13 mouse cellular contexts compared by ENCODE assay signal in genomic region chr10:128929638-128930378, GRCm38 (mm10). TPM values are rescaled to one million over a fixed set of nuclear protein-coding genes. Genes with fewer than 3 reads are reported as not detected.
DNase-seq lines count a peak whose midpoint lies in the region; ATAC-seq and TF ChIP-seq lines count a peak whose summit lies in the region.
"Had no signal": no experiment of that assay in that cellular context is flagged by ENCODE, and none has a peak within 500 bp of the region (broad histone marks: within the 10 kb centered on the region; RNA-seq: fewer than 3 reads in every experiment).

No protein-coding gene starts in this region.

- H3K4me3 ChIP-seq in cerebellum, adult 2 months (replicated peaks; ENCODE audit: insufficient read depth, low read depth, low read length): no peak overlapping the region
- H3K4me3 ChIP-seq in hindbrain, embryonic 13.5 days: no peak overlapping the region
- no peak overlapping the region for H3K4me3 ChIP-seq in hindbrain, embryonic 12.5 days
- H3K4me3 ChIP-seq: erythroblast, embryonic 14.5 days; limb, embryonic 13.5 days had no signal

- WGBS in cerebellum, adult 2 months: 60% methylated on average over 7 of the region's 7 CpGs
- WGBS in hindbrain, embryonic 13.5 days: 61% methylated on average over 7 of the region's 7 CpGs
- 64% methylated on average over 7 of the region's 7 CpGs for WGBS in hindbrain, embryonic 12.5 days

- peak; percentile 46; the same call in 1 of the 2 replicates for ATAC-seq in hindbrain, embryonic 13.5 days (ENCODE audit: low FRiP score)
- ATAC-seq in hindbrain, embryonic 12.5 days (ENCODE audit: low FRiP score): no peak

- H3K27me3 ChIP-seq in cerebellum, adult 2 months (ENCODE audit: control insufficient read depth, insufficient read depth, low read length): no peaks in the 10 kb centered on the region
- H3K27me3 ChIP-seq in hindbrain, embryonic 13.5 days: peaks cover 79% of the 10 kb centered on the region
- peaks cover 66% of the 10 kb centered on the region for H3K27me3 ChIP-seq in hindbrain, embryonic 12.5 days

- H3K4me1 ChIP-seq in cerebellum, adult 2 months (ENCODE audit: control insufficient read depth, insufficient read depth, low read length): no peaks in the 10 kb centered on the region
- peaks cover 24% of the 10 kb centered on the region for H3K4me1 ChIP-seq in hindbrain, embryonic 13.5 days (replicated peaks)
- peaks cover 12% of the 10 kb centered on the region for H3K4me1 ChIP-seq in hindbrain, embryonic 12.5 days

- H3K4me2 ChIP-seq in hindbrain, embryonic 13.5 days: no peak overlapping the region
- H3K4me2 ChIP-seq in hindbrain, embryonic 12.5 days (replicated peaks): no peak overlapping the region
- H3K4me2 ChIP-seq: limb, embryonic 13.5 days had no signal

- no peaks in the 10 kb centered on the region for H3K9me3 ChIP-seq in hindbrain, embryonic 13.5 days
- no peaks in the 10 kb centered on the region for H3K9me3 ChIP-seq in hindbrain, embryonic 12.5 days (replicated peaks)
- H3K9me3 ChIP-seq: limb, embryonic 13.5 days had no signal

- no peak overlapping the region for H3K27ac ChIP-seq in cerebellum, adult 2 months (ENCODE audit: insufficient read depth, low read length)
- H3K27ac ChIP-seq in hindbrain, embryonic 13.5 days: no peak overlapping the region
- no peak overlapping the region for H3K27ac ChIP-seq in hindbrain, embryonic 12.5 days
- H3K27ac ChIP-seq: limb, embryonic 13.5 days; macrophage had no signal

- no peak for TF ChIP-seq POLR2A in cerebellum, adult 2 months (IDR thresholded peaks at IDR 0.05; ENCODE audit: borderline replicate concordance, insufficient read depth, low read length)

- DNase-seq in cerebellum, adult 9-10 months: peak; percentile 41
- no peak for DNase-seq in cerebellum, adult 2 months
- peak; percentile 54 for DNase-seq in right cerebral cortex, postnatal 4 days
- DNase-seq in right cerebral cortex, adult 2 months (ENCODE audit: low spot score in 2 of 2): no peak
- peak; percentile 65 to 83 for DNase-seq in lung, postnatal 4 days
- no peak for DNase-seq in retina, embryonic 14.5 days (ENCODE audit: low spot score)
- DNase-seq: kidney, postnatal 10 days; layer of hippocampus, postnatal 36 days had no signal

- H3K9ac ChIP-seq in hindbrain, embryonic 13.5 days: no peak overlapping the region
- H3K9ac ChIP-seq in hindbrain, embryonic 12.5 days: no peak overlapping the region
- H3K9ac ChIP-seq: limb, embryonic 13.5 days had no signal

- no peak for TF ChIP-seq CTCF in cerebellum, adult 2 months (IDR thresholded peaks at IDR 0.05; ENCODE audit: borderline replicate concordance, insufficient read depth, low read depth, low read length)

- H3K36me3 ChIP-seq in hindbrain, embryonic 13.5 days: no peaks in the 10 kb centered on the region
- no peaks in the 10 kb centered on the region for H3K36me3 ChIP-seq in hindbrain, embryonic 12.5 days
- H3K36me3 ChIP-seq: limb, embryonic 13.5 days had no signal

RNA-seq across cellular contexts. Expression of gene Itga7, which starts 3.8 kb away (rescaled TPM):
- 96.2 and 106 TPM in 2 replicates for polyA plus RNA-seq in cerebellum, adult 2 months (2012; rRNA removed)
- polyA plus RNA-seq in hindbrain, embryonic 13.5 days (2015; fragmentation: Nextera tagmentation; extraction: Ambion mirVana): 5.2 and 6.3 TPM in 2 replicates
- polyA plus RNA-seq in hindbrain, embryonic 12.5 days (2016; fragmentation: Nextera tagmentation; extraction: Ambion mirVana): 3.6 and 4.4 TPM in 2 replicates
- polyA plus RNA-seq: erythroblast, embryonic 14.5 days; macrophage had no signal

RNA-seq across cellular contexts. Expression of gene Bloc1s1, which starts 6.0 kb away (rescaled TPM):
- 350 and 357 TPM in 2 replicates for polyA plus RNA-seq in cerebellum, adult 2 months (2012; rRNA removed)
- polyA plus RNA-seq in hindbrain, embryonic 13.5 days (2015; fragmentation: Nextera tagmentation; extraction: Ambion mirVana): 281 and 286 TPM in 2 replicates
- polyA plus RNA-seq in hindbrain, embryonic 12.5 days (2016; fragmentation: Nextera tagmentation; extraction: Ambion mirVana): 210 and 235 TPM in 2 replicates

RNA-seq across cellular contexts. Expression of gene Rdh5, which starts 7.1 kb away (rescaled TPM):
- polyA plus RNA-seq in cerebellum, adult 2 months (2012; rRNA removed): 37.0 and 45.7 TPM in 2 replicates
- 16.6 and 19.3 TPM in 2 replicates for polyA plus RNA-seq in hindbrain, embryonic 13.5 days (2015; fragmentation: Nextera tagmentation; extraction: Ambion mirVana)
- polyA plus RNA-seq in hindbrain, embryonic 12.5 days (2016; fragmentation: Nextera tagmentation; extraction: Ambion mirVana): 11.3 and 15.7 TPM in 2 replicates

RNA-seq across cellular contexts. Expression of gene Cd63, which starts 29.0 kb away (rescaled TPM):
- 108 and 110 TPM in 2 replicates for polyA plus RNA-seq in cerebellum, adult 2 months (2012; rRNA removed)
- 198 and 229 TPM in 2 replicates for polyA plus RNA-seq in hindbrain, embryonic 13.5 days (2015; fragmentation: Nextera tagmentation; extraction: Ambion mirVana)
- polyA plus RNA-seq in hindbrain, embryonic 12.5 days (2016; fragmentation: Nextera tagmentation; extraction: Ambion mirVana): 258 and 273 TPM in 2 replicates

RNA-seq across cellular contexts. Expression of gene Mettl7b, which starts 31.0 kb away (rescaled TPM):
- polyA plus RNA-seq in cerebellum, adult 2 months (2012; rRNA removed): not detected in 2 replicates
- not detected in 2 replicates for polyA plus RNA-seq in hindbrain, embryonic 13.5 days (2015; fragmentation: Nextera tagmentation; extraction: Ambion mirVana)
- not detected in 2 replicates for polyA plus RNA-seq in hindbrain, embryonic 12.5 days (2016; fragmentation: Nextera tagmentation; extraction: Ambion mirVana)
- polyA plus RNA-seq: erythroblast, embryonic 14.5 days; macrophage had no signal

Comparison
In these comparisons a context has a peak if more than half of its experiments do, and no peak if none do; other contexts are left out.
1. DNase-seq: peak in cerebellum, adult 9-10 months (single experiment), right cerebral cortex, postnatal 4 days (single experiment) and lung, postnatal 4 days (2 of 2); none in cerebellum, adult 2 months (0 of 2), right cerebral cortex, adult 2 months (0 of 2) and retina, embryonic 14.5 days (single experiment).
2. RNA of gene Itga7, which starts 3.8 kb away (polyA plus RNA-seq): 96.2 to 106 TPM in cerebellum, adult 2 months; 5.2 to 6.3 TPM in hindbrain, embryonic 13.5 days and 3.6 to 4.4 TPM in hindbrain, embryonic 12.5 days; every median in the first group is over 10 times any median in the second.